Mouse (Mus musculus) limb, embryonic 12.5 days (tissue): Measurements from ENCODE around the gene Amh. TPM values are rescaled to one million over a fixed set of nuclear protein-coding genes. Genes with fewer than 3 reads are reported as not detected.

Source experiments
- ATAC-seq: fragments of 200-750 bp; cut with Nextera tagmentation; 2 replicates; pipeline ENCODE4 v1.8.0; 2017; ENCODE audit warnings: low read depth, moderate TSS enrichment; ENCODE audit not compliant: insufficient number of reproducible peaks, insufficient read depth, low FRiP score, low TSS enrichment
- H3K27ac ChIP-seq: fragments of 300-500 bp; sonication (generic); 2 replicates; pipeline ENCODE4 v1.5.1; 2016; ENCODE audit warnings: mild to moderate bottlenecking, moderate library complexity
- H3K27me3 ChIP-seq: fragments of 300-500 bp; sonication (generic); 2 replicates; pipeline ENCODE4 v1.6.1; 2016; ENCODE audit warnings: mild to moderate bottlenecking, moderate library complexity
- H3K36me3 ChIP-seq: fragments of 300-500 bp; sonication (generic); 2 replicates; pipeline ENCODE4 v1.6.1; 2016; ENCODE audit warnings: mild to moderate bottlenecking, moderate library complexity
- H3K4me1 ChIP-seq: fragments of 300-500 bp; sonication (generic); replicated peaks from 2 replicates; pipeline ENCODE4 v1.6.1; 2016
- H3K4me2 ChIP-seq: fragments of 300-500 bp; sonication (generic); 2 replicates; pipeline ENCODE4 v1.6.1; 2016; ENCODE audit warnings: mild to moderate bottlenecking, moderate library complexity
- H3K4me3 ChIP-seq: fragments of 300-500 bp; sonication (generic); replicated peaks from 2 replicates; pipeline ENCODE4 v1.5.1; 2016; ENCODE audit warnings: mild to moderate bottlenecking
- H3K9ac ChIP-seq: fragments of 300-500 bp; sonication (generic); replicated peaks from 2 replicates; pipeline ENCODE4 v1.6.1; 2016; ENCODE audit warnings: mild to moderate bottlenecking, moderate library complexity
- H3K9me3 ChIP-seq: fragments of 300-500 bp; sonication (generic); 2 replicates; pipeline ENCODE4 v1.6.1; 2016; ENCODE audit warnings: mild to moderate bottlenecking, moderate library complexity
- WGBS: fragments of 180-500 bp; shearing (Covaris S2); methylation state at CpG from one replicate; pipeline ENCODE4 v1.1.7; 2016; 5-methylcytosine and 5-hydroxymethylcytosine counted together
- polyA plus RNA-seq: library from polyadenylated mRNA; unstranded; fragments of >200 nt; fragmentation: Nextera tagmentation; extraction: Ambion mirVana; gene quantifications from 2 replicates; pipeline ENCODE4 v1.2.1, GENCODE M21; 2016

Amh gene
- polyA plus RNA-seq, 1 experiment from 2014 or later = not detected

GRCm38 (mm10) chr10:80843087-80843930, 38.3 kb downstream of the Amh start:
- Histone ChIP-seq H3K9me3 (no peaks in the 10 kb centered on the region), H3K4me3 (peak overlapping the region; percentile 51), H3K36me3 (no peaks in the 10 kb centered on the region), H3K9ac (peak overlapping the region; percentile 66), H3K27me3 (peaks cover 73% of the 10 kb centered on the region), H3K27ac (no peak overlapping the region), H3K4me2 (peak overlapping the region; percentile 90), H3K4me1 (peaks cover 9% of the 10 kb centered on the region)
- no peak for ATAC-seq
- WGBS = 12% methylated on average over 32 of the region's 32 CpGs

GRCm38 (mm10) chr10:80843931-80844547, 39.0 kb downstream of the Amh start, which contains the start of gene Lingo3:
Lingo3 (minus strand) TSS chr10:80844039.
- H3K27me3 ChIP-seq = peaks cover 69% of the 10 kb centered on the region
- H3K9me3 ChIP-seq = no peaks in the 10 kb centered on the region
- peak within 1 kb of the TSS; percentile 51 for H3K4me3 ChIP-seq
- H3K36me3 ChIP-seq = no peaks in the 10 kb centered on the region
- no peak within 1 kb of the TSS for H3K27ac ChIP-seq
- H3K4me1 ChIP-seq = peaks cover 12% of the 10 kb centered on the region
- H3K9ac ChIP-seq = peak within 1 kb of the TSS; percentile 66
- 4% methylated on average over 45 of the region's 51 CpGs for WGBS
- H3K4me2 ChIP-seq = peak within 1 kb of the TSS; percentile 90
- no peak for ATAC-seq

- Histone ChIP-seq H3K4me3 (no peak overlapping the region), H3K27ac (no peak overlapping the region), H3K36me3 (0 out of 2 replicates have a peak, but pooled peaks cover 3% of the 10 kb centered on the region), H3K4me1 (peaks cover 12% of the 10 kb centered on the region), H3K9me3 (no peaks in the 10 kb centered on the region), H3K27me3 (peaks cover 61% of the 10 kb centered on the region), H3K9ac (no peak overlapping the region), H3K4me2 (no peak overlapping the region)
- ATAC-seq = no peak
- WGBS = 65% methylated on average over 8 of the region's 8 CpGs
These were observed 40.1 kb downstream of the Amh start for GRCm38 (mm10) chr10:80845055-80845693.

- no peak for ATAC-seq
- no peaks in the 10 kb centered on the region for H3K9me3 ChIP-seq
- WGBS = 81% methylated on average over 12 of the region's 12 CpGs
- peaks cover 12% of the 10 kb centered on the region for H3K4me1 ChIP-seq
- no peak overlapping the region for H3K4me3 ChIP-seq
- H3K27ac ChIP-seq = no peak overlapping the region
- no peak overlapping the region for H3K4me2 ChIP-seq
- peaks cover 55% of the 10 kb centered on the region for H3K27me3 ChIP-seq
- H3K9ac ChIP-seq = no peak overlapping the region
- H3K36me3 ChIP-seq = peaks cover 9% of the 10 kb centered on the region; the same call in 1 of the 2 replicates
These were observed 40.7 kb downstream of the Amh start for GRCm38 (mm10) chr10:80845732-80846131.

GRCm38 (mm10) chr10:80848571-80848970, 43.5 kb downstream of the Amh start:
- WGBS = 8% methylated on average over 10 of the region's 10 CpGs
- no peak for ATAC-seq

GRCm38 (mm10) chr10:80854913-80855748, 50.1 kb downstream of the Amh start, which contains the start of the genes Lsm7 and Sppl2b:
Lsm7 (minus strand) TSS chr10:80855209.
Sppl2b (plus strand) TSS chr10:80855275.
- H3K27ac ChIP-seq = peak within 1 kb of the TSS; percentile 68
- ATAC-seq = peak; percentile 45
- H3K9ac ChIP-seq = peak within 1 kb of the TSS; percentile 90
- peaks cover 32% of the 10 kb centered on the region for H3K36me3 ChIP-seq
- no peaks in the 10 kb centered on the region for H3K27me3 ChIP-seq
- peak within 1 kb of the TSS; percentile 97 for H3K4me3 ChIP-seq
- H3K4me1 ChIP-seq = peaks cover 26% of the 10 kb centered on the region
- under 1% methylated on average over 80 of the region's 81 CpGs for WGBS
- peak within 1 kb of the TSS; percentile 99 for H3K4me2 ChIP-seq
- no peaks in the 10 kb centered on the region for H3K9me3 ChIP-seq

More at GRCm38 (mm10) chr10:80848571-80848970, 43.5 kb downstream of the Amh start:
- no peak overlapping the region for H3K4me2 ChIP-seq
- H3K4me1 ChIP-seq = peaks cover 11% of the 10 kb centered on the region
- no peak overlapping the region for H3K27ac ChIP-seq
- H3K4me3 ChIP-seq = no peak overlapping the region
- H3K36me3 ChIP-seq = peaks cover 35% of the 10 kb centered on the region
- no peak overlapping the region for H3K9ac ChIP-seq
- no peaks in the 10 kb centered on the region for H3K9me3 ChIP-seq
- peaks cover 27% of the 10 kb centered on the region for H3K27me3 ChIP-seq

- H3K9me3 ChIP-seq = no peaks in the 10 kb centered on the region
- ATAC-seq = no peak
- peak overlapping the region; percentile 99 for H3K4me2 ChIP-seq
- H3K36me3 ChIP-seq = peaks cover 27% of the 10 kb centered on the region
- WGBS = 16% methylated on average over 11 of the region's 11 CpGs
- peak overlapping the region; percentile 90 for H3K9ac ChIP-seq
- H3K4me3 ChIP-seq = peak overlapping the region; percentile 97
- H3K27me3 ChIP-seq = no peaks in the 10 kb centered on the region
- H3K4me1 ChIP-seq = peaks cover 26% of the 10 kb centered on the region
- no peak overlapping the region for H3K27ac ChIP-seq
These were observed 50.7 kb downstream of the Amh start for GRCm38 (mm10) chr10:80855749-80856073.

- Histone ChIP-seq H3K9me3 (no peaks in the 10 kb centered on the region), H3K9ac (peak overlapping the region; percentile 90), H3K4me1 (peaks cover 26% of the 10 kb centered on the region), H3K4me2 (peak overlapping the region; percentile 99), H3K27me3 (no peaks in the 10 kb centered on the region), H3K4me3 (peak overlapping the region; percentile 97), H3K27ac (no peak overlapping the region), H3K36me3 (peaks cover 21% of the 10 kb centered on the region)
- ATAC-seq = no peak
- WGBS = 48% methylated on average over 3 of the region's 3 CpGs
These were observed 51.2 kb downstream of the Amh start for GRCm38 (mm10) chr10:80856267-80856666.

- Histone ChIP-seq H3K36me3 (peaks cover 21% of the 10 kb centered on the region), H3K4me3 (no peak overlapping the region), H3K9ac (peak overlapping the region; percentile 31; the same call in 1 of the 2 replicates), H3K27ac (0 out of 2 replicates have a peak overlapping the region, but pooled peaks have one; percentile 29), H3K4me2 (peak overlapping the region; percentile 99; the same call in 1 of the 2 replicates), H3K4me1 (peaks cover 26% of the 10 kb centered on the region), H3K27me3 (no peaks in the 10 kb centered on the region), H3K9me3 (no peaks in the 10 kb centered on the region)
- WGBS = 87% methylated on average over 5 of the region's 5 CpGs
- no peak for ATAC-seq
These were observed 51.9 kb downstream of the Amh start for GRCm38 (mm10) chr10:80856908-80857307.
